Mouse (Mus musculus): Measurements from ENCODE around the gene Rln3.
"Not testable (repeated sequence)": the region's sequence is repeated elsewhere in the genome, so short reads cannot be mapped to it uniquely, and the experiment has no call there.

Rln3 gene

DNA sequence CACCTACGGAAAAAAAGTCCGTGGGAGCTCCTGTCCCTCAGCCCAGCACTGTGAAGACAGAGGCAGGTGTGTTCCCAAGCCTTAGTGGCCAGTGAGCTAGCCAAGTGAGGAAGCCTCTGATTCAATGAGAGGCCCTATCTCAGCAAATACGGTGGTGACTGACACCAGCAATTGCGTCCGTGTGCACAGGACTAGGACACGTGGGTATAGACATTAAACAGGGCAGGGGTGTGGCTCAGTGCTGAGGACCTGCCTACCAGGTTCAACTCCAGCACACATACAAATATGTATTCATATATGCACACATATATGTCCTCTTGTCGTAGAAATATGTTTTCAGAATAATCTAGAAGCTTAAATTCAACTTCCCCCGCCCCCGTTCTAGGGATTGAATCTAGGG, 25.1 kb downstream of the Rln3 start:
- no peak for DNase-seq (ENCODE audit: low spot score)

DNA sequence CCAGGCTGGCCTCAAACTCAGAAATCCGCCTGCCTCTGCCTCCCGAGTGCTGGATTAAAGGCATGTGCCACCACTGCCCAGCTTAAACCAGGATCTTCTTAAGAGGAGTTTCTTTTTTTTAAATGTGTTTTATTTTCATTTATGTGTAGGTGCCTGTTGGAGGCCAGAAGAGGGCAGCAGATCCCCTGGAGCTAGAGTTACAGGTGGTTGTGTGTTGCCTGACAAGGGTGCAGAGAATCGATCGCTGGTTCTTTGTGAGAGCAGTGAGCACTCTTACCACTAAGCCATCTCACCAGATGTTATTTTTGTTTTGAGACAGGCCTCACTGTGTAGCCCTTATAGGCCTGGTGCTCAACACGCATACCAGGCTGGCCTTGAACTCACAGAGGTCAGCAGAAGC, 29.0 kb downstream of the Rln3 start:
- DNase-seq (ENCODE audit: low spot score) = no peak

DNA sequence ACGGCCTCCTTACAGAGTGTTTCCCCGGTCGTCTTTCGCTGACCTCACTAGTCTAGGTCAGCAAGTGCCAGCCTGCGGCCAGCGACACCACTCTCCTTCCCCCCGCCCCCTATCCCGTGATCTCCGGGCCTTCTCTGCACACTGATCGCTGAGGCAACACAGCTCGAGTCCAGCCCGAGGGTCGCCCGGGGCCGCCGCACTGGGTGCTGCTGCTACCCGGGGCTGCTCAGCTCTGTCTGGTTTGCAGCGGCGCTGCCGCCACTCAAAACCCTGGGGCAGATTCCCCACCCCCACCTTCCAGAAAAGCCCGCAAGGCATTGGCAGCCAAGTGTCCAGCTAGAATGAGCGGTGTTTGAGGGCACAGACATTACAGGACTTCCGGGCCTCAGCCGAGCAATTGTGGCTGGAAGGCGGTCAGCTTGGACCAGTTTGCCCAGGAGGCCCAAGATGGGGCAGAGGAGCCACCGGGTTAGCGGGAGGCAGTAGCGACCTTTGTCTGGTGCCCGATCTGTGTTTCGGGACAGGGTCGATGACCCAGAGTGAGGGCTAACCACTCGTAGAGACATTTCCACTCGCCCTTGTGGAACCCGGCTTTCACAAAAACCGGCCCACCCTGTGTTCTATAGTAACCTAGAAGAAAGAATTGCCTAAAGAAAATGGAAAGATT, 32.2 kb downstream of the Rln3 start:
- DNase-seq (ENCODE audit: low spot score) = peak; percentile 37

DNA sequence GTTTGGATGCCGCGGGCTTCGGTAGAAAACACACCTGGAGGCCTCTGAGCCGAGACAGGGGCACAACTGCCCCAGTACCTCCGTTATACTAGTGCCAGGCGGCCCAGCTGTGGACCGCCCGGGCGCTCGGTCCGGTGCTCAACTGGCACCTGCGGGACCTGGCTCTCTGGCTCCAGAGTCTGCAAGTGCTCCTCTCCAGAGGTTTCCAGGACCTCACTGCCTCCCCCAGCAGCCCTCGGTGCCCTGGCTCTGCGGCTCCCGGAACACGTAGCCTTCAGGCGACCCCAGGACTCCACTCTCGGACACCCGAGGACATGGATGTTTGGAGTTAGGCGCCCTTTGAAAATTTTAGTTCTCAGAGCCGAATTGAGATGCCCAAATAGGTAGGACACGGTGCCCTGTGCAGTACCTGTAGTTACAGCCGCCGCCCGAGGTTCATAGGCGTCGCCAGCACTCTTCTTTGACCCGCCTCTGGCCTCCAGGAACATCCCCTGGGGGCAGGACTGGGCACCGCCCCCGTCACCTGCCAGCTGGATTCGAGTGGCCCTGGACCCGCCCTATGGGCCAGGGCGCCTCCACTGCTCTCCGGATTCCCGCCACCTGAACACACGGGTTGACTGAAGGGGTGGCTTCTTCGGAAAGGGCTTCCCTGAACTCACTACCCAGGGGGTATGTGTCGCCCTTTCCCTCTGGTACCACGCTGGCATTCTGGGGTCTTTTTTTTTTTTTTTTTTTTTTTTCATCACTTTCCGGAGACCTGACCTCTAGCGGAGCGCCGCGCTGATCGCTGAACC, 32.9 kb downstream of the Rln3 start, which contains the start of gene 2210011C24Rik:
Gene 2210011C24Rik, minus strand, starts transcription at position 467 of the 794 bp plus-strand sequence.
- peak; percentile 31 for DNase-seq (ENCODE audit: low spot score)

DNA sequence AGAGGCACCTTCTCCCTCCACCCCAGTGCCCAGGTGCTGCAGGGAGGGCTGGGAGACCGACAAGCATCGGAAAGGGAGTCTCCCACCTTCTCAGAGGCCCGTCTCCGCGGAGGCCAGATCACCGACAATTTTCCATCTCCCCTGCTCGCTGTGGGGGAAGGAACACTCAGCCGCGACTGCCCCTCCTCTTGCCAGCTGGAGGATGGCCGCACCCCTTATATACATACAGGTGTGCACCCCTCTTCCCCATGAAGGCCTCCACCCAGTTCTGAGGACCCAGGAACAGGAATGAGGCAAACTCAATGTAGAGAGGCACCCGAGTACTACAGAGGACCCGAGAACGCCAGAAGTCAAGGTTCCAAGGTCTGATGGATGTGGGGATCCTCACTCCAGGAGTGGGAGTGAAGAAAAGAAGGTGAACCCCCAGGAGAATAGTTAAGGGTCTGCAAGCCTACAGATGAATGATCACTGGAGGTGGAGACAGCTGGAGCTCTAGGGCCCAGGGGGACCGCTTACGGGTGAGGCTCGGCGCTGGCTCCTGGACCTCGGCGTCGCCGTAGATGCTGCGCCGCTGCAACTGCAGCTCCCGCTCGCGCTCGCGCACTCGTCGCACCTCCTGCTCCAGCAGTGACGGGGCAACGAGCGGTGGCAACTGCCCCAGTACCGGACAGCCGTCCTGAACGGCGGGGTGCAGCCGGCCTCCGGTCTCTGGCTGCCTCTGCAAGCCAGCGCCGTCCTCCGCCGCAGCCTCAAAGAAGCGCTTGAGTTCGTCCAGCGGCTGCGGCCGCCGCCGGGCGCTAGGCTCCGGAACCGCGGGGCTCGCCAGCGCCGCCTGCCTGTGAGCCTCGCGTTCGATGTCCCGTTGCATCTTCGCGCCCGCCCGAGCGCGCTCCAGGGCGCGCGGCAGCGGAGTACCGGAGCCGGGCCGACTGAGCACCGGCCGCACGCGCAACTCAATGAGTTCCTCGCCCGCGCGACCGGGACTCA, 33.9 kb downstream of the Rln3 start:
- peak; percentile 83 for DNase-seq (ENCODE audit: low spot score)

DNA sequence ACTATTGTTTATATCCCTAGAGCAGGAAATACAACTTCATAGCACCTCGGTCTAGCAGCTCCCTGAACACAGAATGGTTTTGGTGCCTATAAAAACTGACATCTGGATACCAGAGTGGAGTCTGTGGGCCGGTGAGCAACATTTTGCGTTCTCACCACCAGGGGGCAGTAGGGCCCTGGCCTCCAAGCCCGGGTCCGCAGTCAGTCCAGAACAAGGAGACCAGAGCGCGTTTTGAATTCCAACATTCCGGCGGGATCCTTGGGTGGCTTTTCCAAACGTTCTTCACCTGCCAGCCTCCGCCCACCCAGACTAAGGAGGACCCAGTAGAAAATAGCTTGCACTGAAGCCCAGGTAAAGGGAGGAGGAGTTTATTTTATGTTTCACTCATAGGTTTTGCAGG, 34.9 kb downstream of the Rln3 start:
- peak; percentile 87 for DNase-seq (ENCODE audit: low spot score)

DNA sequence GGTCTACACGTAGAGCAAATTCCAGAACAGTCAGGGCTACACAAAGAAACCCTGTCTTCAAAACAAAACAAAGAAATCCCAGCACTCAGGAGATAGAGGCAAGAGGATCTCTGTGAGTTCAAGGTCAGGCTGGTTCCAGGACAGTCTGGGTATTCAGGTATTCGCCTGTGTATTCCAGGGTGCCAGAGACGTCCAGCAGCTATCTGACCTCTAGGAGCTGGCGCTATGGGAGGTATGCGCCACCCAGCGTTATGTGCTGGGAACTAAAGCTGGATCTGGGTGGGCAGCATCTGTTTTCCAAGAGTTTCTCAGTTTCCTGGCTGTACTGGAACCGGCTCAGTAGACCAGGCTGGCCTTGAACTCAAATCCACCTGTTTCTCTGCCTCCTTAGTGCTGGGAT, 36.4 kb downstream of the Rln3 start:
- peak; percentile 63 for DNase-seq (ENCODE audit: low spot score)

DNA sequence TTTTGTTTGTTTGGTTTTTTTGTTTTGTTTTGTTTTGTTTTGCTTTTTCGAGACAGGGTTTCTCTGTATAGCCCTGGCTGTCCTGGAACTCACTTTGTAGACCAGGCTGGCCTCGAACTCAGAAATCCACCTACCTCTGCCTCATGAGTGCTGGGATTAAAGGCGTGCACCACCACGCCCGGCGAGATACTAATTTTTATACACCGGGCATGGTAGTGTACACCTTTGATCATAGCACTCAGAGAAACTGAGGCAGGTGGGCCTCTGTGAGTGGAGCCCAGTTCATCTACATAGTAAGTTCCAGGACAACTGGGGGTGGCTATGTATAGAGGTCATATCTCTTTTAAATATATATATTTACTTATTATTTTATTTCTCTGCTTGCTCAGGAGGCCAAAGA, 39.3 kb downstream of the Rln3 start:
- not testable (repeated sequence) for DNase-seq (ENCODE audit: low spot score)

DNA sequence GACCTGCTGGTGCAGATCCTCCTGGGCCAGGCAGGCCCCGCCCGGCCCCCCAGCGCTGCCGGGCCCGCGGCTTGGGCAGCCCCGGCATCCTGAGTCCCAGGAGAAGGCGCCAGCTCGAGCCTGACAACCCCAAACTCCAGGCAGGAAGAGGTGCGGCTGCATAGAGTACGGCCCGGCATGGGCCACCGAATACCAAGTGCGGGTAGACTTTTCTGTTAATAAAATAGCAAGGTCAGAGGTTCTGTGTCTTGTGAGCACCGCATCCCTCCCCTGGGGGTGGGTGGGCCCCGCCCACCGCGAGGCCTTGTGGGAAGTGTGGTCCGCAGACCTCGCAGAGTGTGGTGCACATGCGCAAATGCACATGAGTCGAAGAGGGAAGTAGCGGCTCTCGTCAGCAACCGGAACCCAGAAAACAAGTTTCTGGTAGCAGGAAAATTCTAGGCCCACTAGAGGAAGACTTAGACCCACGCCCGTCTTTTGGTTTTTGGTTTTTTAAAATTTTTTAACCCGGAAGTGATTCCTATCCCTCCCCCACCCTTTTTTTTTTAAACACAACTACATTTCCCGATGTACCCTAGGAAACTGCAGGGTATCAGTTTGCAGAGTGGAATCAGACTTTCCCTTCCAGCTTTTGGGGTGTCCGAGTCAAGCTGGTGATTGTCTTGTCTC, 40.1 kb downstream of the Rln3 start:
- peak; percentile 93 for DNase-seq (ENCODE audit: low spot score)

DNA sequence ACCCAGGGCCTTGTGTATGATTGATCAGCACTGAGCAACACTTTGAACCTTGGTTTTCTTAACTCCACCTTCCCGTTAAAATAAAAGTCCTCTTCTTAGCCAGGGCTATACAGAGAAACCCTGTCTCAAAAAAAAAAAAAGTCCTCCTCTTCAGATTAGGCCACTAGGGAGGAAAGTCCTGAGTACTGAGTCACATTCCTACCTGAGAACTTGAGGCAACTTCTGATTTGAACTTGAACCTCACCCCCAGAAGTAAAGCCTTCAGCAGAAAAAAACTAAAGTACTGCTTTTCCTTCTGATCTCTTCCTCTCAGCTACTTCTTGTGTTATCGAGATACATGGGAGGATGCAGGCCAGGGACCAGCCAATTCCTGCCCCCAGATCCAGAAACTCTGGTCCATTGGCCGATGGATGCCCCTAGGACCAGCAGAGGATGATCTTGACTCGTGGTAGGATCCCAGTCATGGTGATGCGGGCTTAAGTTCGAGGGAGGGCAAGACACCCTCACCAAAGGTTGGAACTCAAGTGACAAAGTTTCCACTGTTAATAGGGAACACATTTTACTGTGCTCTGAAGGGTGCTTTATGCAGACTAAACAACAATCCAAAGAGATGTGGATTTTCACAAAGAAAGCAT, 41.1 kb downstream of the Rln3 start:
- DNase-seq (ENCODE audit: low spot score) = no peak

DNA sequence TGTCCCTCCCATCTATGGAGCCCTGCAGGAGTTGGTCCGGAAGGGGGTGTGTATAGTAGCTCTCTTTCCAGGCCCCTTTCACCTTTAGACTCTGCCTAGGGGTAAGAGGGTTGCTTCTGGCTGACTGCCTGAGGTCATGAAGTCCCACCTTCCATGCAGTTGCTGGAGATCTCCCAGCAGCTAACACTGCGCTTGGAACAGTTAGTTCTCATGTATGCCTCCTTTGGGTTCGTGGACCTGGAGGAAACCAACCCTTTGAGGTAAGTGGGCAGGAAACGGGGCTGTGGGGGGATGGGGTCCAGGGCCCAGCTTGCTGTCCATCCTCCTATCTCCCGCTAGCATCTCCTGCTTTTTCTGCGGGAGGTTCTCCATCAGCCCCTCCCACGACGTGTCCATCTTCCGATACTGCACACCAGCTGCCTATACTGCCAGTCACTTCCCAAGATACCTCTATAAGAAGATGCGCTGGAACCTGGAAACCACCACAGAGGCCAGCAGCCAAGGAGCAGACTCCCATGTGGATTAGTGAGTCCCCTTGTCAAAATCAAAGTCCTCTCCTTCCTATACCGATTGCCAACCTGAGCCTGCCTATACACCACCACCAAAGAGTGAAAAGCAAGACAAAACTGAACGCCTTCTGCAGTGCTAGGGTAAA, 41.7 kb downstream of the Rln3 start:
- no peak for DNase-seq (ENCODE audit: low spot score)

DNA sequence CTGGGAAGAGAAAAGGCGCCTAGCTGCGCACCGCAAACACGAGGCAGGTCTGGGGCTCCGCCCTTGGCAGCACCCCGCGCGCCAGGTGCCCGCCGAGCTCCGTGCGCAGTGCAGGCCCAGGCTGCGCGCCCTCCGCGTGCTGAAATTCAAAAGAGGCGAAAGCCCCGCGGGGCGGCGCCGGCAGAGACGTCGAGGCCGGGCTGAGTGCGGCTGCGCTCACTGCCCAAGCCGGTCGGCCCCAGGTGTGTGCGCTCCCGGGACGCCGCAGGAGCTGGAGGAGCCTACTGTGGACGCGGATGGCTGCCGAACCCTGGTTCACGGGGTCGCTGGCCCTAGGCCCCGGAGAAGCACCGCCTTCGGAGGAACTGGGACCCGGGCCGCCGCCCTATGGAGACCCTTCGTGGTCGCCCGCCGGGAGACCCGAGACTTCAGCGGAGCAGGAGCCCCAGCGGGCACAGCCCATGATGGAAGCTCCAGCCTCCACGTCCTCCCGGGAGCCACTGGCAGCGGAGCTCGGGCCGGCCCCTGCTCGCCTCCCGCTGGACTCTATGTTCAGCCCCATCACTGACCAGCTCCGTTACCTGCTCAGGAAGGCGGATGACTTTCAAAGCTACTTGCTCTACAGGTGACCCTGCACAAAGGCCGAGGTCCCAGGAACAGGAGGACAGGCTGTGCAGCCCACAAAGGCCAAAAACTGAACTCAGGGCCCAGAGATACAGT, 43.4 kb downstream of the Rln3 start, which contains the start of gene 1700067K01Rik:
Gene 1700067K01Rik, plus strand, starts transcription at position 222 of the 720 bp plus-strand sequence.
- DNase-seq (ENCODE audit: low spot score) = no peak

DNA sequence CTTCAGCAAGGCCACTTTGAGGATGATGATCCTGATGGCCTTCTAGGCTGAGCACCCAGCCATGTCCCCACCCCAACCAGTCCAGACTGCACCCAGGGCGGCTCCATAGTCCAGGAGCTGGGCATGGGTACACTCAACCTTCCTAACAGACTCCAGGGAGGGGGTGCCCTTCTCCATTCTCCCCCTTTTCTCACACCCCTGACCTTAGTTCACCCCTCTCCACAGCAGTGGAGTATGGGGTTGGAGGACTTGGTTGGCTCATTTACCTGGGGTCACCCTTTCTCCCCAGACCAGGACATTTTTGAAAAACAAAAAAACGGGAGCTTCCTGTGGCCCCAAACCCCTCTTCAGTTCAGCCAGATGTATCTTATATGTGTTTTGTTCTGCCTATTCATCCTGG, 45.0 kb downstream of the Rln3 start:
- DNase-seq (ENCODE audit: low spot score) = no peak

DNA sequence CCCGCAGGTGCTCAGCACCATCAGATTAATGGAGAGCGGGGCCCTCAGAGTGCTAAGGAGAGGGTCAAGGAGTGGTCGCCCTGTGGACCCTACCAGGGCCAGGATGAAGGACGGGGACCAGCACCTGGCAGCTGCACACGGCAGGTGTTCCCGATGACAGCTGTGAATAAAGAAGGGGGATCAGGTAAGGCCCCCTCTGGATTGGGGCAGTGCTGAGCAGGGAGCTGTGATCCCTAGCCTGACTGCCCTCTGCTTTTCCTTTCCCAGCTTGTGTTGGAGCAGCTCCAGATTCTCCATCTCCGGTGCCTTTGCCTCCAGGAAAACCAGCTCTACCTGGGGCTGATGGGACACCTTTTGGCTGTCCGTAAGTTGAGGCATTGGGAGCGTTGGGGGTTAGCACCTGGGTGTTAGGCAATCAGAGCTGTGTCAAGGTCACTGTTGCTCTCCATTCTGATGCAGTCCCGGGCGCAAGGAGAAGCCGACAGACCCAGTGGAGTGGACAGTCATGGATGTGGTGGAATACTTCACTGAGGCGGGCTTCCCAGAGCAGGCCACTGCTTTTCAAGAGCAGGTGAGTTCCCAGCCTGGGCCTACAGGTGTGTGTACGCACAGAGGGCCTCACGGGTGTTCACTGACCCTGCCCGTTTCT, 45.6 kb downstream of the Rln3 start:
- DNase-seq (ENCODE audit: low spot score) = no peak

DNA sequence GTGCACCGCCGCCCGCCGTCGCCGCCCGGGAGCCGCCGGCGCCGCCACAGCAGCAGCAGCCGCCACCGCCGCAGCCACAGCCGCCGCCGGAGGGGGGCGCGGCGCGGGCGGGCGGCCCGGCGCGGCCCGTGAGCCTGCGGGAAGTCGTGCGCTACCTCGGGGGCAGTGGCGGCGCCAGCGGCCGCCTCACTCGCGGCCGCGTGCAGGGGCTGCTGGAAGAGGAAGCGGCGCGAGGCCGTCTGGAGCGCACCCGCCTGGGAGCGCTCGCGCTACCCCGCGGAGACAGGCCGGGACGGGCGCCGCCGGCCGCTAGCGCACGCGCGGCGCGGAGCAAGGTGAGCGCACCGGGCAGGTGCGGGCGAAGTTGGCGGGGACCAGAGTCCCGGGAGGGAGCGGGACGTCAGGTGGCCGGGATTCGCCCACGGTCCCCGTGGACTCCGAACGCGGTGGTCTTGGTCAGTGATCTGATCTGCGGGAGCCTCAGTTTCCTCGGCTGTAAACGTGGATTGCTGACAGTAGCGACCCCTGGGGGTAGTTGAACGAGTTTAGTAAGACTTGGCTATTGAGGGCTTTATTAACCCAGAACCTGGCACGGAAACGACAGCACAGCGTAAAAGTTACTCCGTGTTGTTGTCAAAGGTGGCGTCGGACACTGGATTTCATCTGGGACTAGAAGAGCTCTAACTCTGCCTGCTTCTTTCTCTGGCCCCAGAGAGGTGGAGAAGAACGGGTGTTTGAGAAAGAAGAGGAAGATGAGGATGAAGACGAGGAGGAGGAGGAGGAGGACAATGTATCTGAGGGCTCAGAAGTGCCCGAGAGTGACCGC, 46.4 kb downstream of the Rln3 start:
- DNase-seq (ENCODE audit: low spot score) = peak; percentile 78

DNA sequence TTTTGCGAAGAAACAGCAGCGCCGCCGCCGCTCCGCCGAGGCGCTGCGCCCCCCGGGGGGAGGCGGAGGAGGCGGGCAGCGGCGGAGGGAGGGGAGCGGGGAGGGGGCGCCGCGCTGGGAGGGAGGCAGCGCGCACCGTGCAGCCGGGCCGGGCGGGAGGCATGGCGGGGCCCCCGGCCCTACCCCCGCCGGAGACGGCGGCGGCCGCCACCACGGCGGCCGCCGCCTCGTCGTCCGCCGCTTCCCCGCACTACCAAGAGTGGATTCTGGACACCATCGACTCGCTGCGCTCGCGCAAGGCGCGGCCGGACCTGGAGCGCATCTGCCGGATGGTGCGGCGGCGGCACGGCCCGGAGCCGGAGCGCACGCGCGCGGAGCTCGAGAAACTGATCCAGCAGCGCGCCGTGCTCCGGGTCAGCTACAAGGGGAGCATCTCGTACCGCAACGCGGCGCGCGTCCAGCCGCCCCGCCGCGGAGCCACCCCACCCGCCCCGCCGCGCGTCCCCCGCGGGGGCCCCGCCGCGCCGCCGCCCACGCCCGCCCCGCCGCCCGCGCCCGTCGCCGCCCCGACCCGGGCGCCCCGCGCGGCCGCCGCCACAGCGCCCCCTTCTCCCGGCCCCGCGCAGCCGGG, 47.2 kb downstream of the Rln3 start, which contains the start of gene Samd1:
Gene Samd1, plus strand, starts transcription at position 162 of the 631 bp plus-strand sequence.
- DNase-seq (ENCODE audit: low spot score) = peak; percentile 66

DNA sequence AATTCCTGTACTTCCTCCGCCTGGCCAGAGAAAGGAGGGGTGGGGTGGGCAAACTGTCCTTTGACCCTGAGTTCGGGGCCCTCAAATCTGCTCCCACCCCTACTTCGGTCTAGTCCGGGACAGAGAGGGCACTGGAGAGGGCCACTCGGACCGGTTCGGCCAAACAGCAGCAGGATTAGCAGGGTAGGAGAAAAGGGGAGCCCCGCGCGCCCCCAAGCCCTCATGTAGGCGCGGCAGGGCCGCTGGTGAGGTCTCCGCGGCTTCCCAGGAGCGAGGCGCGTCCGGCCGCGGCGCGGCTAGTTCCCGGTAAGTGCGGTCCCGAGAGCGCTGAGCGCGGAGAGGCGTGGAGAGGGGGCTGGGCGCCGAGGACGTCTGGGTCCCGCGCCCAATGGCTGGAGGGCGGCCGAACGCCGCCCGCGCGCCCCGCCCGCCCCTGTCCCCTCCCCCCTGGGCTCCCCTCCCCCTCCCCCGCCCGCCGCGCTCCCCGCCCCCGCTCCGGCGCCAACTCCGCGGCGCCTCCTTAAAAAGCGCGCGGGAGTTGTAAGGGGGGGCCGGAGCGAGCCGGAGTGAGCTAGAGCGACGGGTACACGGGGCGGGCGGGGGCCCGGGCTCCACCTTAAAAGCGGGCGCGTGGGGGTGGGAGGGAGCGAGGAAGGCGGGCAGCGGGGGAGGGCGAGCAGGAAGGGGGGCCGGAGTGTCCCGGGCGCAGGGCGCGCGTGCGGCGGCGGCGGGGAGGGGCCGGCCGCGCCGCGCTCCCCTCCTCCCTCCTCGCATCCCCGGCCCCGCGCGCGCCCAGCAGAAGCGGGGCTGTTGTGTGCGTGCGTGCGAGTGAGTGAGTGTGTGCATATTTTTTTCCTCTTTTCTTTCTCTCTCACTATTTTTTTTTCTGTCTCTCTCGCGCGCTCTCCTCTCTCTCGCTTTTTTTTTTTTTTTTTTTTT, 48.0 kb downstream of the Rln3 start:
- DNase-seq (ENCODE audit: low spot score) = peak; percentile 79
